Mouse (Mus musculus): ENCODE measurements around the gene Cerk.
"Not testable (repeated sequence)": the region's sequence is repeated elsewhere in the genome, so short reads cannot be mapped to it uniquely, and the experiment has no call there.

Cerk gene

DNA sequence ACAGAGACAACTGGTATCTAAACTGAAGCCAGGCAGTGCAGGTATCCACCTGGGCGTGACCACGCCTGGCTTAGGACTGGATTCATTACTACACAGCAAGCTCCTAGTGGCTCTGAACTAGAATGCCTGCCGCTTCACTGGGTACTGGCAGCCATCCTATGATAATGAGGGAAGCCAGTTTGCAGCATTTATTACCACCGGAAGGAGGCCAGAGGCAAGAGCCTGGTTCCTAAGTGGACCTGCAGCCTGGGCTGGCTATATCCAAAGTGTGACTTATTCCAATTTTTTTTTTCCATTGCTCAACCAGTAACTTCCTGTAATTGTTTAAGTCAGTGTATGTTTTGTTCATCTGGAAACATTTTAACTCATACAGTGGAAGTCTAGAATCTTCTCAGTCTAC is 20.4 kb upstream of the Cerk start:
- no peak for DNase-seq

DNA sequence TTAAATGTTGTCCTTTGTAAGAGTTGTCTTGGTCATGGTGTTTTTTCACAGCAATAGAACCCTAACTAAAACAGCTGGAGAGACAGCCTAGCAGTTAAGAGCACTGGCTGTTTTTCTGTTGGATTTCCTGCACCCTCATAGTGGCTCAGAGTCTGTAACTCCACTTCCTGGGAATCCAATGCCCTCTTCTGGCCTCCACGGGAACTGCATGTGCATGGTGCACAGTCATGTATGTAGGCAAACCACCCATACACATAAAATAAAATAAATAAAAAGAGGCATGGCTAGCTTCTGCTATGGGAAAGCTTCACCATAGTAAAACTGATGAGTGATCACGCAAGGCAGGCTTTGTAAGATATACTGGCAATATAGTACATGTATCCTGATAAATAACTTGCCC is 19.4 kb upstream of the Cerk start:
- DNase-seq: peak; percentile 53

DNA sequence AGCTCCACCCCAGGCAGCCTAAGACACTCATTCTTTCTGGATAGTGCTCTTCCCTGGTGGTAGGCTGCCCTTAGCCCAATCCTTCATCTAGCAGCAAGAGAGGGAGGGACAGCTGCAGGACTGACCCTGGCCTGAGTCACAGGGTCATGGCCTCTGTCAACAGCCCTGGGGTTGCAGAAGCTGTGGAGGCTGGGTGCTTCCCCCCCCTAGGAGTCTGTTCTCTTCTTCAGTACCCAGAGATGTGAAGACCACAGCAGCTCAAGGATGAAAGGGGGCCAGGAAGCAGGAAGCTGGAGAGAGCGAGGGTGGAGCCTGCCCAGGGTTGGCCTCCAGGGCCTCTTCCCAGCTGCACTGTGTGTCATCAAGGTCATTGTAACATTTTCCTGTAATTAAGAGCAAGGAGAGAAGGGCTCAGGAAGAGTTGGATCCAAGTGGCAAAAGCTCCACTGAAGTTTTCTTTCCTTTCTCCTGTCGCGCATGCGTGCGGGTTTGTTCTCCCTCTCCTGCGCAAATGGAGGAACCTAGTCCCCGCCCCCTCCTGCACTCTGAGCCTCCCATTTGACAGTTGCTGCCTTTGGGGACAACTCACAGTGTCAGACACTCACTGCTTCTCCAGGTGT is 18.1 kb upstream of the Cerk start:
- no peak for DNase-seq

DNA sequence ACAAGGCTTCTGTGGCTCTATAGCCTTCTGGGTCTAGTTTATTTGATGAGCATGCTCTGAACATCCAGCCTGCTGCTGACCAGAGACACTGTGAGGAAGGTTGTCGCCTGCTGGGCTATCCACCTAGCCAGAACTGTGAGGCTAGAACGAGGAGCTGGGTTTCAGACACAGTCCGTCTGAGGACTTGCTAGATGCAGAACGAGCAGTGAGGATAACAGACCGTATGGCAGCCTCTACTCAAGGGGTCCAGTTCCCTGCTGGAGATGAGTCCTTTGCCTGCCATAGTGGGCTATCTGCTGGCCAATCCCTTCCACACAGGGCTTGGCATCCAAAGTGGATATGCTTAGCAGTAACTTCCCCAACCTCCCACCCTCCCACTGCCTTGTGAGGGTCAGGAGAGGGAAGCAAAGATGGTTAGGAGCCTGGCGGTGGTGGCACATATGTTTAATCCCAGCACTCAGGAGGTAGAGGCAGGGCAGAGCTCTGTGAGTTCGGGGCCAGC is 17.4 kb upstream of the Cerk start:
- DNase-seq: no peak

DNA sequence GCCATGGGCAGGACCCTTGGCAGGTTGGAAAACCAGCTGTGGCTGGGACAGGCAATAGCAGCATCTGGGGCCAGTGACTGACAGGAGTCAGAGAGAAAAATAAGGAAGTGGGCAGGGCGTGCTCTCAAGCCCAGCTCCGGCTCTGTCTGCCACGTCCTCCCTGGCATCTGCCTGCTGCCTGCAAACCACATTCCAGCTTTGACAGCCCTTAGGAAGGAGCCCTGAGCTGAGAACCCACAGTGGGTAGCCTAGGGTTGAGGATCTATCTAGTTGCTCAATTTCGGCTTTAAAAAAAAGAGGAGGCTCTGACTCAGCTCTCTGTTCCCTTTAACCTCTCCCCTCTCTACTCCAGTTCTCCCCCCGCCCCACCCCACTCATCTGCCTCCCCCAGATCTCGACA is 16.7 kb upstream of the Cerk start:
- no peak for DNase-seq

DNA sequence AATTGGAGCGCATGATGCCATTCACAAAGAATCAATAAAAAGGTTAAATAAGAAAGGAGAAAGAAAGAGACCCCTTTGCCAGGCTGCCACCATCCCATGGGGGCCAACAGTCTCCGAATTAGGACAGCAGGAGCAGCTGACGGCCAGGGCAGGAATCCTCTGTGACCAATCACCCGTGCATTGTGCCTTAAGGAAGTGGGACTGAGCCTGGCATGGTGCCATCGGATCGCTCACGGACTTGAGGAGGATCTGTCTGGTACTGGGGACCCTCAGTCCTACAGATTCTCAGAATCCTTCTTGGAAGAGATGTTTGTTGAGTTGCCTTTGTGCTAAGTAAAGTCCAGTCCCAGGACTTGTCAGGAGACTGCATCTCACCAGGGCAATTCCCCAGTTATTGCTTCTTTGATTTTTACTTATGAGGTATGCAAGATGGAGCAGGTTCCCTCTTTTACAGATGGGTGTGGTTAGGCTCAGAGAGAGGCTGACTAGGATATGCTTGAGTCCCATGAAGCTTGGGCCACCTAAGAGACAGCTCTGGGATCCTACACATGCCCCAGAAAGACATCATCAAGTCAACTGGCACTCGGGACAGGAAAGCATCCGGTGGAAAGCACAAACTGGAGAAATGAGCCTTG is 15.9 kb upstream of the Cerk start:
- no peak for DNase-seq

DNA sequence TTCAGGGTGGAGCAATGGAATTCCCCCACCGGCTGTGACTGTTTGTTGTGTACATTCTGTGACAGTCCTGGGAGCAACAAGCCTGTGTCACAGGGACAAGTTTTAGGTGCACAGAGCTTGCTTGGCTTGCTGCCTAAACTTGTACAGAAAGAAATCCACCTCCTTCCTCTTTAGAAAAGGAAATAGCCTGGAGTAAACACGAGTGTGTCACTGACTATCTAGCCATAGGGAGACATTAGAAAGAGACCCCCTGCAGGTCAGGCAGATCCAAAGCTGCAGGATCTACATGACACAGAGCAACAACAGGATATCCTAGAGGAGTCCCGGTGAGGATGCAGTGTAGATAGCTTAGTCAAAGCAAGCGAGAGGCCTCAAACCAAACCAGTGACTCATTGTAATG is 15.2 kb upstream of the Cerk start:
- DNase-seq: no peak

DNA sequence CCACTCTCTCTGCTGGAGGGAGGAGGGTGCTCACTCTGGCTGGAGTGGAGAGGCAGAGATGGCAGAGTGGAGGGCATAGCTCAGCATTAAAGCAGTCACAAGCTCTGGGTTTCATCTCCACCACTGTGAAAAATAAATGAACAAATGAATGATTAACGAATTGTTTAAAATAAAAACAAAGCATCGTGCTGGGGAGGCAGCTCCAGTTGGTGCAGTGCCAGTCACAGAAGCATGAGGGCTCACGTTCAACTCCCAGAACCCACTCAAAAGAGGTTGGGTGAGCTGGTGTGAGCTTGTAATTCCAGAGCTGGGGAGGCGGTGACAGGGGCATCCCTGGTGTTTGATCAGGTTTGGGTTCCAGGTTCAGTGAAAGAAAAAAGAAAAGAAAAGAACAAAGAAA is 14.2 kb upstream of the Cerk start:
- DNase-seq: no peak

DNA sequence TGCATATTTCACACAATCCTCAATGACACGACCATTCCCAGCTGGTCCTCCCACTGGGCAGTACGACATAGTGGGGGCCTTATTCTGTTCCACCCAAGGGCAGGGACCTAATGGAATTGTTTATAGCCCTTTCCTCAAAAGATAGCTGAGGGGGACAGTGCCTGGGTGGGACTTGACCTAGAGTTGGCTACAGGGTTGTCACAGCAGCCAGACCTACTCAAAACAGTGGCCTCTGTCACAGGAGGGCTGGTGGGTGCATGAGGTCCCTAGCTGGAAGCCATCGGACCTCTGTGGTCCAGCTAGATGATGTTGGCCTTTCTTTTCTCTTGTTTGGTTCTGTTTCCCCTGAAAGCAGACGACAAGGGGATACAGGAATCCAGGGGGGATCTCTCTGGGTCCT is 13.5 kb upstream of the Cerk start:
- DNase-seq: no peak

DNA sequence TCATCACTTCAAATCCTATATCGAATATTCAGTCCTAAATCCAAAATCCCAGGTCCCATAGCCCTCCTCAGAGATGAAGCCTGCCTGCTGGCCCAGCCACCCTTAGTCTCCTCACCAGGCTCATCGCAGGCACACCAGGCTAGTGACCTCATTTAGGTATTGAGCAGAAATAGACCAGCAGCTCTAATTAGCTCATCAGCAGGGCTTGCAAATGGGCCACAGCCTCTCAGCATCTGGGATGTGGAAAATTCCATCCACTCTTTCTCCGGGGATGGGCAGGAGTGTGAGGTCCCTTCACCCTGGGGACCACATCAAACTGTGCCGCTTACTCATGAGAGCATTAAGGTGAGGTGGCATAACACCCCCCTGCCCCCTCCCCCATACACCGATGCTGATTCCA is 13.1 kb upstream of the Cerk start:
- no peak for DNase-seq

DNA sequence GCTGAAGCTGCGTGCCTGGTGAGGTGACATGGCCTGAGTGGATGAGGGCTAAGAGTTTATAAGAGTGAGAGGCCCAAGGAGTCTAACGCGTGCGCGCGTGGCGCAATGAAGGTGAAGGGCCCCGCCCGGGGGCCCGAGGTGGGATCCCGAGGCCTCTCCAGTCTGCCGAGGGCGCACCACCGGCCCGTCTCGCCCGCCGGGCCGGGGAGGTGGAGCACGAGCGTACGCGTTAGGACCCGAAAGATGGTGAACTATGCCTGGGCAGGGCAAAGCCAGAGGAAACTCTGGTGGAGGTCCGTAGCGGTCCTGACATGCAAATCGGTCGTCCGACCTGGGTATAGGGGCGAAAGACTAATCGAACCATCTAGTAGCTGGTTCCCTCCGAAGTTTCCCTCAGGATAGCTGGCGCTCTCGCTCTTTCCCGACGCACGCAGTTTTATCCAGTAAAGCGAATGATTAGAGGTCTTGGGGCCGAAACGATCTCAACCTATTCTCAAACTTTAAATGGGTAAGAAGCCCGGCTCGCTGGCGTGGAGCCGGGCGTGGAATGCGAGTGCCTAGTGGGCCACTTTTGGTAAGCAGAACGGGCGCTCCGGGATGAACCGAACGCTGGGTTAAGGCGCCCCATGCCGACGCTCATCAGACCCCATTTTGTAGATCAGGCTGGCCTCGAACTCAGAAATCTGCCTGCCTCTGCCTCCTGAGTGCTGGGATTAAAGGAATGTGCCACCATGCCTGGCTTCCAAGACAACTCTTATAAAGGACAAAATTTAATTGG is 8.9 kb upstream of the Cerk start:
- DNase-seq: peak; percentile 66

DNA sequence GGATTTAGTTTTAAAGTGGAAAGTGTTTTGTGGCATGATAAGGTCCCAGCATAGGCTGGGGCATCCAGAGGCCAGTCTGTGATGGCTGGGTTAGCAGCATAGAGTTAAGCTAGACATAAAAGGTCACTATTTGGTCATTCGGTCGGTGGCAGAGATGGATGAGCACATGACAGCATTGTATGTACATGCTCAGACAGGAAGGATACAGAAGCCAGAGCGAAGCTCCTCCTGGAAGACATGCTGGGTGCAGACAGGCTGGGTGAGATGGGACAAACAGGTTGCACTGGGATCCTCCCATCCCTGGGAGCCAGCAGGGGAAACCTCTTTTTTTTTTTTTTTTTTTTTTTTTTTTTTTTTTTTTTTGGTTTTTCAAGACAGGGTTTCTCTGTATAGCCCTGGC is 6.0 kb upstream of the Cerk start:
- DNase-seq: no peak

DNA sequence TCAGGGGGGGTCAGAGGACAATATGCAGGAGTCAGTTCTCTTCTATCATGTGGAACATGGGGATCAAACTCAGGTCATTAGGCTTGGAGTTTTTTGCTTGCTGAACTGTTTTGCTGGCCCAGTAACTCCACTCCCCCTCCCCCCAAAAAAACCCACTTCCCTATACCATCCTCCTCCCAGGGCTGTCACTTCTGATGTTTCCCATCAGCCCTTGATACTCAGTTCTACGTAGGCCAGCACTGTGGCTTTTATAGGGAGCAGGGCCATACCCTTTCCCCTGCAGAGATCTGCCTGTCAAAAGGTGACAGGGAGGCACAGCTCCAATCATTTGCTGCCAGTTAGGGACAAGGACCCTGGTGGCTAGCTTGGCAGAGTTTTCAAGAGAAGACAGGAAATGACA is 5.6 kb upstream of the Cerk start:
- no peak for DNase-seq

DNA sequence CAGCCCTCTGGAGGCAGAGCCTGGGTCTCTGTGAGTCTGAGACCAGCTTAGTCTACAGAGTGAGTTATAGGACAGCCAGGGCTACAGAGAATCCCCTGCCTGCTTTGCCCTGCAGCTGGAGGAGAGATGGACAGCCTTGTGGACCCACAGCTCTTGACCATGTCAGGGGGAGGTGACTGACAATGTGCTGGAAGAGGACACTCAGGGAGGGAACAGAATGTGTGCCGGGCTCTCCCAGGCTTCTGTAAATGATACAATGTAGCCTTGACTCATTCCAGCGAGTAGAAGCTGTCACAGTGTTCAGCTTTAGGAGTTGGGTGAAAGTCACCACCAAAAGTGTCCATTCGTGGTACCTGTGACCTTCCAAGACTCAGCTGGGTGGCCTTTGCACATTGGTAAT is 4.4 kb upstream of the Cerk start:
- no peak for DNase-seq

DNA sequence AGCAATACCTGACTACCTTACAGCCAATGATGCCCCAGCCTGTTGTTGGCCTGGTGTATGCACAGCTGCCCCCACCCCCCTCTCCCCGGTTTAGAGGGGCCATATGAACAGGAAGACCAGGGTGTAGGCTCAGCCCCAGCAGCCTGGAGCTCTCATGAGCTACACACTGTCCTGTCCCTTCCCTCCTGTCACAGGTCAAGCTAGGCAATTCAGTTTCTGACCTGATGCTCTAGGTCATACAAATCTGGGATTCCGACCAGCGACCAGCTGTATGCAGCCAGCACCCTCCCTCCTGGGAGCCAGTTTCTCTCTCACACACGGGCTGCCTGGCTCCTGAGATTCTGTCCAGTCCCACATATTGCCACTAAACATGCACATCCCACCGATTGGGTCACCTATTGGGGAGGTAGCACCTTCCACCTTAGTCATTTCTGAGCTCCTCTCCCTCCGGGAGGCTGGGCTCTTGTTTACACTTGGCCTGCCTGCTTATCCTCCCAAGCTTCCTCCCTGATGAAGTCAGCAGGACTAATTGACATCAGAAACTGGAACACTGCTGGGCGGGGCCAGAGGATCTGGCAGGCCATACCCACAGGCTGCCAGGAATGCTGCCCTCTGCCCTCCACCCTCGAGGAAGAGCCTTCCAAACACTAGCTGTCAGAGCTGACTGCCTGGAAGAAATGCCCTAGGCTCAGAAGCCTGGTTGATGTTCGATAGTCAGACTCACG is 3.0 kb upstream of the Cerk start:
- DNase-seq: no peak

DNA sequence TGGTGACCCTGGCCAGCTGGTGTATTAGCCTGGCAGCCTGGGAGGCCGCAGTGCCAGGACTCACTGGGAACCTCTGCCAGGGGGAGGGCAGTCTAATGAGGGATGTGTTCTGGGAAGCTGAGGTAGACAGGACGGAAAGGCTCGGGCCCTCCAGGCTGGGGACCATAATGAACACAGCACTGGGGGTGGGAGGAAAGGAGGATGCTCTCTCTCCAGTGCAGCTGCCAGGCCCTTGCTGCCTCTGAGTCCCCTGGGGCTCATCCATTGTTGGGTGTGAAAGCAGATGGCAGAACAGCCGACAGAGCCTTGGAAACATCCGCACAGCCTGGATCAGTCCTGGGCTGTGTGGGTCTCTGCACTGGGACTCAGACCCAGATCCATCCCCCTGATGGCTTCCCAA is 2.2 kb upstream of the Cerk start:
- DNase-seq: no peak

DNA sequence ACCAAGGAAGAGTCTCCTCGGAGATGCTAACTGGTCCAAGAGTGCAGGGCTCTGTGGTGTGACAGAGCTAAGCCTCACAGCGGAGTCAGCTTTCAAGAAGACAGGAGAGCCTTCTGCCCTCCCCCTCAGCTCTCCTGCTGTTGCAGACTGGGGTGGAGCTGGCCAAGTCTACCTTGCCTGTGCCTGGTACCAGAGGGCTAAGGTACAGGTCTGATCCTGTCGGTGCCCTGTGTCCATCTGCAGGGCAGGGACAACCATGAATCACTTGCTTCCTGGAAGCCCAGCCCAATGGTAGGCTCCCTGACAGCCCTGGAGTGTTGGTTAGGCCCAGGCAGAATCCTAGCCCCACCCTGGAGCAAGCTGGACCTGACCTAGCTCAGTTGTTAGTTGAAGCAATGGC is 745 bp upstream of the Cerk start:
- no peak for DNase-seq

DNA sequence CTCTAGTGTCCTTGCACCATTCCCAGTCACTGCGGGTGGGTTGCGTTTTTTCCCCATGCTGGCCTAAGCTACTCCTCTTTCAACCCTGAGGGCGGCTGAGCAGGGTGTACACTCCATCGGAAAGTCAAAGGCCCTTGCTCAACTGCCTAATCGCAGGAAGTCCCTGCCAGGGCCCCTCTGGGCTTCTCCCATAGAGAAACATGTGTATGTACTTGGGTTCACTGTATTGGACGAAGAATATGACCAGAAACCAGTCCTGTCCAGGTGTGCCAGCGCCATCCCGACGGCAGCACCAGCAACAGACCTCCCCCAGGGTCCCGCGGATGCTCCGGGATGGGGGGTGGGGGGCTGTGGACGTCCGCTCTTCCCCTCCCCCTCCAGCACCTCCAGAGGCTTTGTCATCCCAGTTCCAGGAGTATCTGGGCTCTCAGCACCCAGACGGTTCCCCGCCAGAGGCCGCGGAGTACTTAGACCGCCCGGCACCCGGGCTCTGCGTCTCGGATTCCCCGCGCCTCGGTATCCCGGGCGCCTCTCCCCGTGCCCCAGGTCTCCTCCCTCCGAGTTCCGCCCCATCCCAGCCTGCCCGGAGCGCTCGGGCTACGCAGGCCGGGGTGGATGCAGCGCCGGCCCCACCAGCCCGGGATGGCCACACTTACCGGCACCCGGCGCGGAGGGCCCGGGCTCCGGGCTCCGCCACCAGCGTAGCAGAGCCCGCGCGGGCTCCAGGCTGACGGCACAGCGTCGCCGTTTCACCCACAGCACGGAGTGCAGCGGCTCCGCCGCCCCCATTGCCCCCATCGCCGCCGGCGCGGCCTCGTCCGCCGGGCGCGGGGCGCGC is 871 bp downstream of the Cerk start:
- DNase-seq: peak; percentile 46

DNA sequence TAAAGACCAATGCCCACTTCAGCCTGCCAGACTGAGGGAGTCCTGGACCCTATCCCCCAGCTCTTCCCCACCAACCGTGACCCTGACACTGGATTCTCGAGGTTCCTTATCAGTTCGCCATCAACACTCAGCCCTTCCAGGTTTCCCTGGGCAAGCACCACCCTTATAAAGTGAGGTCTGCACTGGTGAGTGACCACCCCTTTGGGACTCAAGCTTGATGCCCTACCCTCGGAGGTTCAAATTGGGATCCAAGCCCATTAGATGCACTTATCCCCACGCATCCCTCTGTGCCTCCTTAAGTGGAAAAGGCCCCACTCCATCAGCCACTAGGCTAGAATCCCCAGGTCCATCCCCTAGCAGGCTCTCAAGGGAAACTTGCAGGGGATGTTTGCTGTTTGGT is 1.9 kb downstream of the Cerk start:
- DNase-seq: no peak

DNA sequence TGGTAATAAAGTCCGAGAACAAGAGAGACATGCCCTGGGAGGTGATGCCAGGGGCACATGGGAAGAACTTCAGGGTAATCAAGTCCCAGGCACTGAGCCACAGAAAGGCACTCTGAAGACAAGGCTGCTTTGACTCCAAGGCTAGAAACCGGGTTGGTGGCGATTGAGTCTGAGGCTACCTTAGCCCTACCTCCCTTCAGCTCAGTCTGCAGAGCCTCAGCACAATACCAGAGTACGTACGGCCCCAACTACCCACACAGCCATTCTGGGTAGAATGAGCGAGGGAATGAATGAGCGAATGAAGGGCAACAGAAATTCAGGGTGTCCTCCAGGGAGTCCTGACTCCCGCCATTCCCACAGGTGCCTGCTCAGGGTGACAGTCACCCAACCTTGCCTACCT is 2.5 kb downstream of the Cerk start:
- no peak for DNase-seq

DNA sequence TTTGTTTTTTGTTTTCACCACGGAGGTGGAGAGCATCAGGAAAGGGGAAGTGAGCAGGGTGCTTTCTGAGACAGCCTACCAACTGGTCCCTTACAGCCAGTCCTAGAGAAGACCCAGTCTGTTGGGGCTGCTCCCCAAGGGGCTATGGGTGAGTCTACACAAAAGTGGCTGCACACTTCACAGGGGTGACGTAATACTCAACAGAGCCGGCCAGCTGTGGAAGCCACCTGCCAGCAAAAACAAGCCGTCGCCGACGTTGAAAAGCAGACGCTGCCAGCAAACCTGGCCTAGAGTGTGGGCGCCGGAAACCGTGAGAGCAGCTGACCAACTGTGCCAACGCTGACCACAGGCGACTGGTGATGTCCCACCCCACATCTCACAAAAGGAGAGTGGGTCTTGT is 3.3 kb downstream of the Cerk start:
- DNase-seq: no peak

DNA sequence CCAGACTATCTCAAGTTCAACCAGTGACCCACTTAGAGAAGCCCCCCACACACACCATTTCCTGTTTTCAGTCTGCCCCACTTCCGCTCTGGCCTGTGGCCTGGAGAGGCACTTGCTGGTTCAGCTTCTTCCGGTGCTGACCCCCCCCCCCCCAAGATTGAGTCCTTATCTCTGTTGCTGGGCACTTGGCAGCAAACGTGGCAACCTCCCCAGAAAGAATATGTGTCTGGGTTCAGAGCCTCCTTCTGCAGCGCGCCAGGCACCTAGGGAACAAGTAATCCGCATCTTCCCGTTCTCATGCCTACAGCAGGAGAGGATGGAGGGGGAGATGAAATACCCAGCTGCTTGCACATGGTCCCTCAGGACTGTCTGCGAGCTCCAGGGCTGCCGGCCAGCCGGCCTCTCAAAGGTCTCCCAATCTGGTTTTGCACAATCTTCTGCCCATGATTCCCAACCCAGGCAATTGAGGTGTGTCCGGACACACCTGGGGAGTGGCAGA is 4.0 kb downstream of the Cerk start:
- DNase-seq: no peak

DNA sequence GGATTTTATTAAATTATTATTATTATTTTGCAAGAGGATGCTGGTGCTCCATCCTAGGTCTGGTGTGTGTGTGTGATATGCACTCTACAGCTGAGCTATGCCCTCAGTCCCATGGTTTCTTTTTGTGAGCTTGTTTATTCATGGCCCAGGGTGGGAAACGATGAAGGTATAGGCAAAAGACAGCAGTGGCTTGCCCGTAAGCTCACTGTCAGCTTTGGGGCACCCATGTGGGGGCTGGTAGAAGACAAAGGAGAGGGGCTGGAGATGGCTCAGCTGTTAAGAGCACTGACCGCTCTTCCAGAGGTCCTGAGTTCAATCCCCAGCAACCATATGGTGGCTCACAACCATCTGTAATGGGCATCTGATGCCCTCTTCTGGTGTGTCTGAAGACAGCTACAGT is 4.6 kb downstream of the Cerk start:
- DNase-seq: not testable (repeated sequence)
